ENCODE assay signal across 9 mouse cellular contexts in the genomic region with DNA sequence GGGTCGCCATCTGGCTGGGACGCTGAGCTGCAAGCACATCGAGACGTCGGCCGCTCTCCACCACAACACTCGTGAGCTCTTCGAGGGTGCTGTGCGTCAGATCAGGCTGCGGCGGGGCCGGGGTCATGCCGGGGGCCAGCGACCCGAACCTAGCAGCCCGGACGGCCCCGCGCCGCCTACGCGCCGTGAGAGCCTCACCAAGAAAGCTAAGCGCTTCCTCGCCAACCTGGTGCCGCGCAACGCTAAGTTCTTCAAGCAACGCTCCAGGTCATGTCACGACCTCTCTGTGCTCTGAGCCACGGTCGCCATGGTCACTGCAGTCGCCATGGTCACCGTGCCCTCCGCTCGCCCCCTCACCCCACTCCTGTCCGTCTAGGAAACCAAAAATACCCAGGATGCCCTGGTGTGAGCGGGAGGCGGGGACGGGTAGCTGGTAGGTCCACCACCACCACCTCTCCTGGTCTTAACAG. TPM values are rescaled to one million over a fixed set of nuclear protein-coding genes. Genes with fewer than 3 reads are reported as not detected.
A peak's percentile ranks its signal among the peaks of the same experiment; 100 is the strongest.
DNase-seq lines count a peak whose midpoint lies in the region; ATAC-seq and TF ChIP-seq lines count a peak whose summit lies in the region.
"Had no signal": no experiment of that assay in that cellular context is flagged by ENCODE, and none has a peak within 500 bp of the region (broad histone marks: within the 10 kb centered on the region; RNA-seq: fewer than 3 reads in every experiment).

No protein-coding gene starts in this region.

- H3K27me3 ChIP-seq in erythroblast, embryonic 14.5 days (ENCODE audit: control insufficient read depth): peaks cover 71% of the 10 kb centered on the region
- peaks cover 53% of the 10 kb centered on the region for H3K27me3 ChIP-seq in heart, embryonic 13.5 days (replicated peaks)
- H3K27me3 ChIP-seq in midbrain, embryonic 12.5 days: peaks cover 45% of the 10 kb centered on the region
- H3K27me3 ChIP-seq in cerebellum, adult 2 months (ENCODE audit: control insufficient read depth, insufficient read depth, low read length): no peaks in the 10 kb centered on the region

- peaks cover 7% of the 10 kb centered on the region for H3K4me1 ChIP-seq in erythroblast, embryonic 14.5 days (ENCODE audit: control insufficient read depth)
- H3K4me1 ChIP-seq in heart, embryonic 13.5 days: peaks cover 25% of the 10 kb centered on the region
- H3K4me1 ChIP-seq in midbrain, embryonic 12.5 days: peaks cover 36% of the 10 kb centered on the region
- H3K4me1 ChIP-seq in cerebellum, adult 2 months (ENCODE audit: control insufficient read depth, insufficient read depth, low read length): peaks cover 6% of the 10 kb centered on the region; the same call in 1 of the 2 replicates

- no peaks in the 10 kb centered on the region for H3K9me3 ChIP-seq in erythroblast, embryonic 14.5 days (ENCODE audit: control insufficient read depth, low read length)
- no peaks in the 10 kb centered on the region for H3K9me3 ChIP-seq in heart, embryonic 13.5 days
- H3K9me3 ChIP-seq in midbrain, embryonic 12.5 days: no peaks in the 10 kb centered on the region

- peak overlapping the region; percentile 80 for H3K9ac ChIP-seq in heart, embryonic 13.5 days
- peak overlapping the region; percentile 44; the same call in 1 of the 2 replicates for H3K9ac ChIP-seq in midbrain, embryonic 12.5 days (replicated peaks)

- peak; percentile 30 for DNase-seq in adrenal gland, adult 8-10 months
- peak; percentile 64 for DNase-seq in kidney, postnatal 14 days
- DNase-seq in thymus, postnatal 0 days (ENCODE audit: low spot score): peak; percentile 58
- DNase-seq in cerebellum, adult 2 months: no peak

- H3K27ac ChIP-seq in heart, embryonic 13.5 days (replicated peaks): no peak overlapping the region
- no peak overlapping the region for H3K27ac ChIP-seq in midbrain, embryonic 12.5 days (replicated peaks)
- no peak overlapping the region for H3K27ac ChIP-seq in cerebellum, adult 2 months (ENCODE audit: insufficient read depth, low read length)
- H3K27ac ChIP-seq: macrophage had no signal

- H3K4me2 ChIP-seq in heart, embryonic 13.5 days: peak overlapping the region; percentile 85
- H3K4me2 ChIP-seq in midbrain, embryonic 12.5 days (replicated peaks): peak overlapping the region; percentile 54

- TF ChIP-seq POLR2A in cerebellum, adult 2 months (IDR thresholded peaks at IDR 0.05; ENCODE audit: borderline replicate concordance, insufficient read depth, low read length): no peak

- H3K4me3 ChIP-seq in erythroblast, embryonic 14.5 days (replicated peaks): peak overlapping the region; percentile 43
- H3K4me3 ChIP-seq in heart, embryonic 13.5 days: peak overlapping the region; percentile 58
- H3K4me3 ChIP-seq in midbrain, embryonic 12.5 days: peak overlapping the region; percentile 31
- no peak overlapping the region for H3K4me3 ChIP-seq in cerebellum, adult 2 months (replicated peaks; ENCODE audit: insufficient read depth, low read depth, low read length)

- 2% methylated on average over 40 of the region's 40 CpGs for WGBS in heart, embryonic 13.5 days
- 2% methylated on average over 40 of the region's 40 CpGs for WGBS in midbrain, embryonic 12.5 days
- WGBS in cerebellum, adult 2 months: 38% methylated on average over 40 of the region's 40 CpGs

- TF ChIP-seq CTCF in cerebellum, adult 2 months (IDR thresholded peaks at IDR 0.05; ENCODE audit: borderline replicate concordance, insufficient read depth, low read depth, low read length): no peak

- no peaks in the 10 kb centered on the region for H3K36me3 ChIP-seq in erythroblast, embryonic 14.5 days (ENCODE audit: control insufficient read depth)
- H3K36me3 ChIP-seq in heart, embryonic 13.5 days: no peaks in the 10 kb centered on the region
- H3K36me3 ChIP-seq in midbrain, embryonic 12.5 days: 0 out of 2 replicates have a peak, but pooled peaks cover 4% of the 10 kb centered on the region

- ATAC-seq in erythroblast, adult 5-6 weeks (replicated peaks; ENCODE audit: low FRiP score, poor library complexity, severe bottlenecking): no peak
- ATAC-seq in heart, embryonic 13.5 days (ENCODE audit: extremely low read depth, insufficient number of reproducible peaks, low FRiP score, low TSS enrichment): no peak
- ATAC-seq in midbrain, embryonic 12.5 days (ENCODE audit: low FRiP score, low read depth): no peak

RNA-seq across cellular contexts. Expression of gene Rem2, which starts 3.6 kb away (rescaled TPM):
- polyA plus RNA-seq in erythroblast, embryonic 14.5 days (2012): not detected in 2 replicates
- total RNA-seq in erythroblast, adult 5-6 weeks (2015; ENCODE audit: low replicate concordance): not detected in 2 replicates
- not detected in 2 replicates for total RNA-seq in erythroblast, adult 5-6 weeks (2017; ENCODE audit: low replicate concordance)
- 1 to 10 TPM in 1 of 4 experiments, under 1 TPM in 3; 0.25 to 1.9 (median 0.45) TPM for total RNA-seq in adrenal gland, adult 8-10 months (2022)
- 1.6 and 2.0 TPM in 2 replicates for polyA plus RNA-seq in heart, embryonic 13.5 days (2015; fragmentation: Nextera tagmentation; extraction: Ambion mirVana)
- polyA plus RNA-seq in midbrain, embryonic 12.5 days (2016; fragmentation: Nextera tagmentation; extraction: Ambion mirVana): 42.6 and 44.9 TPM in 2 replicates
- polyA plus RNA-seq in thymus, postnatal 0 days (2015; fragmentation: Nextera tagmentation; extraction: Ambion mirVana): 1.1 and 2.1 TPM in 2 replicates
- 13.0 and 14.4 TPM in 2 replicates for polyA plus RNA-seq in cerebellum, adult 2 months (2012; rRNA removed)
- polyA plus RNA-seq: macrophage had no signal

RNA-seq across cellular contexts. Expression of gene Lrp10, which starts 15.5 kb away (rescaled TPM):
- polyA plus RNA-seq in erythroblast, embryonic 14.5 days (2012): 15.3 and 15.9 TPM in 2 replicates
- total RNA-seq in erythroblast, adult 5-6 weeks (2015; ENCODE audit: low replicate concordance): 6.7 and 10.9 TPM in 2 replicates
- 12.2 and 13.9 TPM in 2 replicates for total RNA-seq in erythroblast, adult 5-6 weeks (2017; ENCODE audit: low replicate concordance)
- total RNA-seq in adrenal gland, adult 8-10 months (2022): 100 to 1,000 TPM; 119 to 147 (median 137) TPM
- polyA plus RNA-seq in heart, embryonic 13.5 days (2015; fragmentation: Nextera tagmentation; extraction: Ambion mirVana): 42.1 and 42.2 TPM in 2 replicates
- 31.1 and 32.5 TPM in 2 replicates for polyA plus RNA-seq in midbrain, embryonic 12.5 days (2016; fragmentation: Nextera tagmentation; extraction: Ambion mirVana)
- 88.3 and 93.7 TPM in 2 replicates for polyA plus RNA-seq in thymus, postnatal 0 days (2015; fragmentation: Nextera tagmentation; extraction: Ambion mirVana)
- 48.1 and 48.6 TPM in 2 replicates for polyA plus RNA-seq in cerebellum, adult 2 months (2012; rRNA removed)

RNA-seq across cellular contexts. Expression of gene Prmt5, which starts 37.8 kb away (rescaled TPM):
- 4.4 and 4.8 TPM in 2 replicates for polyA plus RNA-seq in erythroblast, embryonic 14.5 days (2012)
- total RNA-seq in erythroblast, adult 5-6 weeks (2015; ENCODE audit: low replicate concordance): 6.9 and 12.3 TPM in 2 replicates
- 5.2 and 9.5 TPM in 2 replicates for total RNA-seq in erythroblast, adult 5-6 weeks (2017; ENCODE audit: low replicate concordance)
- total RNA-seq in adrenal gland, adult 8-10 months (2022): 10 to 100 TPM; 48.4 to 53.6 (median 50.9) TPM
- 58.5 and 64.5 TPM in 2 replicates for polyA plus RNA-seq in heart, embryonic 13.5 days (2015; fragmentation: Nextera tagmentation; extraction: Ambion mirVana)
- 117 and 119 TPM in 2 replicates for polyA plus RNA-seq in midbrain, embryonic 12.5 days (2016; fragmentation: Nextera tagmentation; extraction: Ambion mirVana)
- 62.9 and 64.6 TPM in 2 replicates for polyA plus RNA-seq in thymus, postnatal 0 days (2015; fragmentation: Nextera tagmentation; extraction: Ambion mirVana)
- polyA plus RNA-seq in cerebellum, adult 2 months (2012; rRNA removed): 60.3 and 64.3 TPM in 2 replicates

RNA-seq across cellular contexts. Expression of gene Mmp14, which starts 48.1 kb away (rescaled TPM):
- polyA plus RNA-seq in erythroblast, embryonic 14.5 days (2012): 0.10 and 0.18 TPM in 2 replicates
- 0.84 and 3.5 TPM in 2 replicates for total RNA-seq in erythroblast, adult 5-6 weeks (2015; ENCODE audit: low replicate concordance)
- total RNA-seq in erythroblast, adult 5-6 weeks (2017; ENCODE audit: low replicate concordance): 1.7 and 2.0 TPM in 2 replicates
- total RNA-seq in adrenal gland, adult 8-10 months (2022): 10 to 100 TPM; 34.8 to 49.0 (median 44.5) TPM
- 97.4 and 98.7 TPM in 2 replicates for polyA plus RNA-seq in heart, embryonic 13.5 days (2015; fragmentation: Nextera tagmentation; extraction: Ambion mirVana)
- polyA plus RNA-seq in midbrain, embryonic 12.5 days (2016; fragmentation: Nextera tagmentation; extraction: Ambion mirVana): 84.8 and 88.6 TPM in 2 replicates
- polyA plus RNA-seq in thymus, postnatal 0 days (2015; fragmentation: Nextera tagmentation; extraction: Ambion mirVana): 35.6 and 36.1 TPM in 2 replicates
- 14.9 and 15.9 TPM in 2 replicates for polyA plus RNA-seq in cerebellum, adult 2 months (2012; rRNA removed)

RNA-seq across cellular contexts. Expression of gene Mrpl52, which starts 52.8 kb away (rescaled TPM):
- 62.3 and 63.5 TPM in 2 replicates for polyA plus RNA-seq in erythroblast, embryonic 14.5 days (2012)
- 36.8 and 40.3 TPM in 2 replicates for total RNA-seq in erythroblast, adult 5-6 weeks (2015; ENCODE audit: low replicate concordance)
- 18.0 and 27.6 TPM in 2 replicates for total RNA-seq in erythroblast, adult 5-6 weeks (2017; ENCODE audit: low replicate concordance)
- 100 to 1,000 TPM; 179 to 219 (median 209) TPM for total RNA-seq in adrenal gland, adult 8-10 months (2022)
- 226 and 256 TPM in 2 replicates for polyA plus RNA-seq in heart, embryonic 13.5 days (2015; fragmentation: Nextera tagmentation; extraction: Ambion mirVana)
- polyA plus RNA-seq in midbrain, embryonic 12.5 days (2016; fragmentation: Nextera tagmentation; extraction: Ambion mirVana): 262 and 264 TPM in 2 replicates
- 297 and 318 TPM in 2 replicates for polyA plus RNA-seq in thymus, postnatal 0 days (2015; fragmentation: Nextera tagmentation; extraction: Ambion mirVana)
- 130 and 136 TPM in 2 replicates for polyA plus RNA-seq in cerebellum, adult 2 months (2012; rRNA removed)

Comparison
In these comparisons a context has a peak if more than half of its experiments do, and no peak if none do; other contexts are left out.
1. DNase-seq: peak in adrenal gland, adult 8-10 months (single experiment), kidney, postnatal 14 days (single experiment) and thymus, postnatal 0 days (single experiment); none in cerebellum, adult 2 months (0 of 2).
2. RNA of gene Prmt5, which starts 37.8 kb away (polyA plus RNA-seq): 117 to 119 TPM in midbrain, embryonic 12.5 days, 62.9 to 64.6 TPM in thymus, postnatal 0 days, 60.3 to 64.3 TPM in cerebellum, adult 2 months and 58.5 to 64.5 TPM in heart, embryonic 13.5 days; 4.4 to 4.8 TPM in erythroblast, embryonic 14.5 days; every median in the first group is over 10 times any median in the second.